Mouse (Mus musculus): ENCODE measurements around the gene Myocos.

The Myocos gene

GRCm38 (mm10) chr1:162615511-162615910 is 42.5 kb downstream of the Myocos start:
- no peak for DNase-seq (ENCODE audit: low spot score in 2 of 2)

GRCm38 (mm10) chr1:162611191-162611590 is 46.8 kb downstream of the Myocos start:
- DNase-seq (ENCODE audit: low spot score in 2 of 2) = no peak

- DNase-seq (ENCODE audit: low spot score in 2 of 2) = no peak
Measured at GRCm38 (mm10) chr1:162609633-162610250, 48.3 kb downstream of the Myocos start.

- no peak for DNase-seq (ENCODE audit: low spot score in 2 of 2)
Measured at GRCm38 (mm10) chr1:162608127-162608526, 49.9 kb downstream of the Myocos start.

GRCm38 (mm10) chr1:162601288-162601687 is 56.7 kb downstream of the Myocos start:
- DNase-seq (ENCODE audit: low spot score in 2 of 2) = no peak

GRCm38 (mm10) chr1:162599617-162600016 is 58.4 kb downstream of the Myocos start:
- DNase-seq (ENCODE audit: low spot score in 2 of 2) = no peak

GRCm38 (mm10) chr1:162597379-162598102 is 60.5 kb downstream of the Myocos start:
- DNase-seq (ENCODE audit: low spot score in 2 of 2) = no peak

Measured in cerebellum, postnatal 4 days (tissue).